Mouse (Mus musculus): ENCODE measurements around the gene Fam3a. TPM values are rescaled to one million over a fixed set of nuclear protein-coding genes. Genes with fewer than 3 reads are reported as not detected.

Gene Fam3a
- polyA plus RNA-seq, 1 experiment from 2014 or later: 36.0 TPM

Other genes starting within 250 kb of the Fam3a start
- gene Tex28, start 225.4 kb downstream of the Fam3a start, polyA plus RNA-seq (2015; fragmentation: Nextera tagmentation; extraction: Ambion mirVana): not detected in 2 replicates
- gene Tktl1, start 216.0 kb downstream of the Fam3a start, polyA plus RNA-seq (2015; fragmentation: Nextera tagmentation; extraction: Ambion mirVana): not detected in 2 replicates
- gene Flna, start 143.5 kb downstream of the Fam3a start, polyA plus RNA-seq (2015; fragmentation: Nextera tagmentation; extraction: Ambion mirVana): 346 and 386 TPM in 2 replicates
- gene Emd, start 138.6 kb downstream of the Fam3a start, polyA plus RNA-seq (2015; fragmentation: Nextera tagmentation; extraction: Ambion mirVana): 22.0 and 25.5 TPM in 2 replicates
- 643 and 895 TPM in 2 replicates for gene Rpl10, start 122.5 kb downstream of the Fam3a start, polyA plus RNA-seq (2015; fragmentation: Nextera tagmentation; extraction: Ambion mirVana)
- gene Taz, start 111.4 kb downstream of the Fam3a start, polyA plus RNA-seq (2015; fragmentation: Nextera tagmentation; extraction: Ambion mirVana): 79.5 and 86.1 TPM in 2 replicates
- gene Dnase1l1, start 110.9 kb downstream of the Fam3a start, polyA plus RNA-seq (2015; fragmentation: Nextera tagmentation; extraction: Ambion mirVana): 15.7 and 17.5 TPM in 2 replicates
- 130 and 132 TPM in 2 replicates for gene Atp6ap1, start 96.2 kb downstream of the Fam3a start, polyA plus RNA-seq (2015; fragmentation: Nextera tagmentation; extraction: Ambion mirVana)
- gene Gdi1, start 88.3 kb downstream of the Fam3a start, polyA plus RNA-seq (2015; fragmentation: Nextera tagmentation; extraction: Ambion mirVana): 190 and 196 TPM in 2 replicates
- gene Fam50a, start 80.2 kb downstream of the Fam3a start, polyA plus RNA-seq (2015; fragmentation: Nextera tagmentation; extraction: Ambion mirVana): 58.1 and 63.1 TPM in 2 replicates
- gene Plxna3, start 64.2 kb downstream of the Fam3a start, polyA plus RNA-seq (2015; fragmentation: Nextera tagmentation; extraction: Ambion mirVana): 12.4 and 13.5 TPM in 2 replicates
- 95.8 and 107 TPM in 2 replicates for gene Lage3, start 39.7 kb downstream of the Fam3a start, polyA plus RNA-seq (2015; fragmentation: Nextera tagmentation; extraction: Ambion mirVana)
- 63.3 and 67.0 TPM in 2 replicates for gene Ubl4a, start 20.1 kb downstream of the Fam3a start, polyA plus RNA-seq (2015; fragmentation: Nextera tagmentation; extraction: Ambion mirVana)
- gene Slc10a3, start 19.9 kb downstream of the Fam3a start, polyA plus RNA-seq (2015; fragmentation: Nextera tagmentation; extraction: Ambion mirVana): 17.8 and 17.9 TPM in 2 replicates
- 19.9 and 20.1 TPM in 2 replicates for gene Ikbkg, start within 50 bp of the Fam3a start, polyA plus RNA-seq (2015; fragmentation: Nextera tagmentation; extraction: Ambion mirVana)
- 71.1 and 76.5 TPM in 2 replicates for gene G6pdx, start 35.9 kb upstream of the Fam3a start, polyA plus RNA-seq (2015; fragmentation: Nextera tagmentation; extraction: Ambion mirVana)
- gene Gm6880, start 88.1 kb upstream of the Fam3a start, polyA plus RNA-seq (2015; fragmentation: Nextera tagmentation; extraction: Ambion mirVana): not detected in 2 replicates
- gene Olfr1326-ps1, start 181.6 kb upstream of the Fam3a start, polyA plus RNA-seq (2015; fragmentation: Nextera tagmentation; extraction: Ambion mirVana): not detected in 2 replicates
- gene Olfr1325, start 199.4 kb upstream of the Fam3a start, polyA plus RNA-seq (2015; fragmentation: Nextera tagmentation; extraction: Ambion mirVana): not detected in 2 replicates

All from stomach, embryonic 15.5 days (tissue).